Mouse (Mus musculus) limb, embryonic 11.5 days (tissue): Measurements from ENCODE around the gene Msh5. TPM values are rescaled to one million over a fixed set of nuclear protein-coding genes. Genes with fewer than 3 reads are reported as not detected.

ENCODE experiments used
- ATAC-seq: fragments of 200-750 bp; cut with Nextera tagmentation; 2 replicates; pipeline ENCODE4 v1.8.0; 2017; ENCODE audit warnings: low read depth; ENCODE audit not compliant: insufficient number of reproducible peaks, low FRiP score, low TSS enrichment
- DNase-seq: peaks from one replicate; pipeline ENCODE4 v3.0.0-alpha.2; 2015; ENCODE audit warnings: low spot score
- H3K27ac ChIP-seq: fragments of 300-500 bp; sonication (generic); replicated peaks from 2 replicates; pipeline ENCODE4 v1.5.1; 2014; ENCODE audit warnings: low read depth, mild to moderate bottlenecking, low read length
- H3K27me3 ChIP-seq: fragments of 300-500 bp; sonication (generic); 2 replicates; pipeline ENCODE4 v1.6.1; 2014; ENCODE audit warnings: mild to moderate bottlenecking, low read length, mixed read lengths; ENCODE audit not compliant: control insufficient read depth, insufficient read depth
- H3K36me3 ChIP-seq: fragments of 300-500 bp; sonication (generic); 2 replicates; pipeline ENCODE4 v1.6.1; 2014; ENCODE audit warnings: mild to moderate bottlenecking, low read length, moderate library complexity, mixed read lengths; ENCODE audit not compliant: control insufficient read depth, insufficient read depth
- H3K4me1 ChIP-seq: fragments of 300-500 bp; sonication (generic); 2 replicates; pipeline ENCODE4 v1.6.1; 2014; ENCODE audit warnings: low read length, mixed read lengths; ENCODE audit not compliant: control insufficient read depth, insufficient read depth
- H3K4me2 ChIP-seq: fragments of 300-500 bp; sonication (generic); 2 replicates; pipeline ENCODE4 v1.6.1; 2014; ENCODE audit warnings: low read depth, mild to moderate bottlenecking, moderate library complexity; ENCODE audit not compliant: severe bottlenecking
- H3K4me3 ChIP-seq: fragments of 300-500 bp; sonication (generic); 2 replicates; pipeline ENCODE4 v1.5.1; 2014; ENCODE audit warnings: low read depth, low read length
- H3K9ac ChIP-seq: fragments of 300-500 bp; sonication (generic); 2 replicates; pipeline ENCODE4 v1.6.1; 2014; ENCODE audit warnings: mild to moderate bottlenecking, low read length
- H3K9me3 ChIP-seq: fragments of 300-500 bp; sonication (generic); 2 replicates; pipeline ENCODE4 v1.6.1; 2016; ENCODE audit warnings: low read length; ENCODE audit not compliant: control insufficient read depth
- WGBS: fragments of 180-500 bp; shearing (Covaris S2); extraction: QIAGEN DNeasy Blood & Tissue Kit; methylation state at CpG from one replicate; pipeline ENCODE4 v1.1.7; 2014; 5-methylcytosine and 5-hydroxymethylcytosine counted together
- polyA plus RNA-seq: library from polyadenylated mRNA; unstranded; fragments of >200 nt; fragmentation: Nextera tagmentation; extraction: Ambion mirVana; gene quantifications from 2 replicates; pipeline ENCODE4 v1.2.1, GENCODE M21; 2014

Gene Msh5
- polyA plus RNA-seq, 1 experiment from 2014 or later = 3.7 TPM

GRCm38 (mm10) chr17:35052271-35052798 lies 5.8 kb upstream of the Msh5 start:
- no peak for DNase-seq
- peak overlapping the region; percentile 85; the same call in 1 of the 2 replicates for H3K27ac ChIP-seq
- 88% methylated on average over 12 of the region's 12 CpGs for WGBS
- H3K4me2 ChIP-seq = peak overlapping the region; percentile 76
- peak overlapping the region; percentile 70; the same call in 1 of the 2 replicates for H3K9ac ChIP-seq
- ATAC-seq = no peak
- no peaks in the 10 kb centered on the region for H3K27me3 ChIP-seq
- H3K4me3 ChIP-seq = peak overlapping the region; percentile 71; the same call in 1 of the 2 replicates
- H3K9me3 ChIP-seq = no peaks in the 10 kb centered on the region
- H3K36me3 ChIP-seq = peaks cover 19% of the 10 kb centered on the region
- peaks cover 25% of the 10 kb centered on the region for H3K4me1 ChIP-seq

- H3K4me2 ChIP-seq = peak overlapping the region; percentile 76
- H3K27me3 ChIP-seq = no peaks in the 10 kb centered on the region
- peak; percentile 59 for DNase-seq
- H3K4me1 ChIP-seq = peaks cover 25% of the 10 kb centered on the region
- ATAC-seq = peak; percentile 26; the same call in 1 of the 2 replicates
- H3K9me3 ChIP-seq = no peaks in the 10 kb centered on the region
- peaks cover 19% of the 10 kb centered on the region for H3K36me3 ChIP-seq
- peak overlapping the region; percentile 71 for H3K4me3 ChIP-seq
- 4% methylated on average over 21 of the region's 21 CpGs for WGBS
- H3K27ac ChIP-seq = peak overlapping the region; percentile 85
- peak overlapping the region; percentile 70 for H3K9ac ChIP-seq
Measured at GRCm38 (mm10) chr17:35051156-35052086, 4.9 kb upstream of the Msh5 start.

GRCm38 (mm10) chr17:35050126-35050750 lies 3.7 kb upstream of the Msh5 start:
- H3K9me3 ChIP-seq = no peaks in the 10 kb centered on the region
- ATAC-seq (no peak), DNase-seq (peak; percentile 80)
- H3K36me3 ChIP-seq = peaks cover 15% of the 10 kb centered on the region
- H3K27ac ChIP-seq = peak overlapping the region; percentile 87
- H3K4me3 ChIP-seq = peak overlapping the region; percentile 71
- no peaks in the 10 kb centered on the region for H3K27me3 ChIP-seq
- peak overlapping the region; percentile 79 for H3K9ac ChIP-seq
- H3K4me1 ChIP-seq = peaks cover 28% of the 10 kb centered on the region
- H3K4me2 ChIP-seq = peak overlapping the region; percentile 76
- WGBS = 1% methylated on average over 27 of the region's 27 CpGs

- H3K27me3 ChIP-seq = no peaks in the 10 kb centered on the region
- H3K9me3 ChIP-seq = no peaks in the 10 kb centered on the region
- H3K36me3 ChIP-seq = peaks cover 15% of the 10 kb centered on the region
- DNase-seq (peak; percentile 85), ATAC-seq (peak; percentile 10; the same call in 1 of the 2 replicates)
- 2% methylated on average over 11 of the region's 11 CpGs for WGBS
- H3K27ac ChIP-seq = peak within 1 kb of the TSS; percentile 87
- peak within 1 kb of the TSS; percentile 79 for H3K9ac ChIP-seq
- H3K4me3 ChIP-seq = peak within 1 kb of the TSS; percentile 71
- peaks cover 28% of the 10 kb centered on the region for H3K4me1 ChIP-seq
- H3K4me2 ChIP-seq = peak within 1 kb of the TSS; percentile 76
Measured at GRCm38 (mm10) chr17:35049561-35050016, 3.0 kb upstream of the Msh5 start, which contains the start of gene Clic1. Gene Clic1 (plus strand): TSS chr17:35049966.

GRCm38 (mm10) chr17:35048932-35049440 lies 2.4 kb upstream of the Msh5 start:
- 73% methylated on average over 5 of the region's 5 CpGs for WGBS
- ATAC-seq (no peak), DNase-seq (no peak)
- H3K4me3 ChIP-seq = peak overlapping the region; percentile 71; the same call in 1 of the 2 replicates
- no peak overlapping the region for H3K4me2 ChIP-seq
- H3K9ac ChIP-seq = no peak overlapping the region
- peaks cover 28% of the 10 kb centered on the region for H3K4me1 ChIP-seq
- no peaks in the 10 kb centered on the region for H3K27me3 ChIP-seq
- peaks cover 10% of the 10 kb centered on the region for H3K36me3 ChIP-seq
- H3K27ac ChIP-seq = peak overlapping the region; percentile 87; the same call in 1 of the 2 replicates
- H3K9me3 ChIP-seq = no peaks in the 10 kb centered on the region

GRCm38 (mm10) chr17:35048149-35048931 lies 1.8 kb upstream of the Msh5 start:
- Histone ChIP-seq H3K4me1 (peaks cover 28% of the 10 kb centered on the region), H3K27ac (no peak overlapping the region), H3K27me3 (no peaks in the 10 kb centered on the region), H3K36me3 (peaks cover 5% of the 10 kb centered on the region), H3K4me2 (no peak overlapping the region; the same call in 1 of the 2 replicates), H3K9me3 (no peaks in the 10 kb centered on the region), H3K9ac (peak overlapping the region; percentile 38), H3K4me3 (no peak overlapping the region)
- WGBS = 38% methylated on average over 11 of the region's 11 CpGs
- no peak for DNase-seq
- ATAC-seq = no peak

GRCm38 (mm10) chr17:35047688-35048087 lies 1.1 kb upstream of the Msh5 start:
- Histone ChIP-seq H3K4me2 (no peak overlapping the region), H3K4me1 (peaks cover 28% of the 10 kb centered on the region), H3K9ac (no peak overlapping the region; the same call in 1 of the 2 replicates), H3K4me3 (no peak overlapping the region), H3K9me3 (no peaks in the 10 kb centered on the region), H3K27ac (no peak overlapping the region; the same call in 1 of the 2 replicates), H3K36me3 (peaks cover 1% of the 10 kb centered on the region; the same call in 1 of the 2 replicates), H3K27me3 (no peaks in the 10 kb centered on the region)
- DNase-seq (no peak), ATAC-seq (no peak)
- WGBS = 33% methylated on average over 1 of the region's 1 CpGs
